Mouse (Mus musculus): ENCODE results near the gene Ift172. TPM values are rescaled to one million over a fixed set of nuclear protein-coding genes. Genes with fewer than 3 reads are reported as not detected.

The Ift172 gene
- polyA plus RNA-seq, 1 experiment from 2014 or later, result 40.6 TPM

DNA sequence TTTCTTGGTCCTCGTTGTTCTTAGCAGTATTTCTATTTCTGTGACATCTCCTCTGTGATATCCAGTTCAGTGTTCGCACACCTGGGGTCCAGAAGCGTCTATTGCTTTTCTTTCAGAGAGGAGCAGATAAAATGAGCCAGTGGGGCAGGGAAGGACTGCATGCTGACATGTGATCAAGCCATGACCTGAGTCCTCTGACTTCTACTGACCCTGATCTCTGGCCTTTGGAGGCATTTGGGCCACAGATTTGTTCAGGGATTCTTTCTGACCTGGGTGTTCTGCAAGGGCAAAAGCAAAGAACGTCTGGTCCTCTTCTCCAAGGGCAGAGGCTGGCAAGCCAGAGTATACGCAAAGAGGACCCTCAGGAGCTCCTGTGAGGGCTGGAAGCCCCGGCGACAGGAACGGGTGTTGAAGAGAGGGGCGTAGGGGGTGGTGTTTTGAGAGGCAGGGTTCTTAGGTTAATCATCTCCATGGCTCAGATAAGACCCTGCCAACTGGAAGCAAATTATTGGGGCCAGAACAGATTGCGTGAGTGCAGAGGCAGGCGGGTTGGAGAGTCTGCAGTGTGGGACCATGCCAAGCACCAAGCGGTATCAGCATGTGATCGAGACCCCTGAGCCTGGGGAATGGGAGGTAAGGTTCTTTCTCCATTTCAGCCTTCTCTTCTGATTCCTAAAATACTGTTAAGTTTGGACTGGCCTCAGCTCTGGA is 6.3 kb upstream of the Ift172 start, which contains the start of gene Gckr:
TSS of gene Gckr (plus strand) at position 397 of the 711 bp plus-strand sequence.
- H3K9me3 ChIP-seq (ENCODE audit: low read length), result no peaks in the 10 kb centered on the region
- H3K4me1 ChIP-seq (ENCODE audit: insufficient read depth, low read length), result peaks cover 10% of the 10 kb centered on the region
- peak within 1 kb of the TSS; percentile 82; the same call in 1 of the 2 replicates for H3K4me3 ChIP-seq (ENCODE audit: low read length)
- H3K9ac ChIP-seq (replicated peaks; ENCODE audit: low read length), result no peak within 1 kb of the TSS; the same call in 1 of the 2 replicates
- no peaks in the 10 kb centered on the region for H3K36me3 ChIP-seq (ENCODE audit: insufficient read depth, low read length)
- no peak for ATAC-seq (ENCODE audit: low FRiP score, low TSS enrichment)
- H3K27me3 ChIP-seq (ENCODE audit: insufficient read depth, low read length), result no peaks in the 10 kb centered on the region
- 68% methylated on average over 13 of the region's 13 CpGs for WGBS
- no peak within 1 kb of the TSS for H3K27ac ChIP-seq (ENCODE audit: low read length)
- peak within 1 kb of the TSS; percentile 98 for H3K4me2 ChIP-seq (replicated peaks; ENCODE audit: low read depth, low read length)

DNA sequence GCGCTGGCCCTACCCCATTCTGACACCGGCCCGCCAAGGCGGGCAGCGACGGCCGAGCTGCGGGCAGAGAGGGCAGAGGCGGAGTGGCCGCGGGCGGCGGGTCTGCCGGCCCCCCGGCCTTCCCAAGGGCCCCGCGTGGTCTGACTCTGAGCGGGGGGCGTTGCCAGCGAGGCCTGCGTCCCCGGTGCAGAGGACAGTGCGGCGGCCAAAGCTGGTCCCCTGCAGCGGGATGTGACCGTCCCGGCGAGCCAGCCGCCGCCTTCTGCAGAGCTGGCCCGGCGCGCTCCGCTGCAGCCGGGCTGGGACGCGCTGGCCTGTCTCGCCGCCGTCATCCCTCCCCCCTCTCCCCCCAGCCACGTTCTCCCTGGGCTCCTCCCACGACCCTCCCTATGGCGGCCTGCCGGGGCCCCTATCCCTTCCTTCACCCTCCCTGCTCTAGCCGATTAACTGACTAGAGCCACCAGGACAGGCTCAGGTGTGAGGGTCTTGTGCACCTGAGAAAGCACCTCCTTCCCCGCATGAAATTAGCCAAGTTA is 4.8 kb upstream of the Ift172 start, which contains the start of gene Fndc4:
TSS of gene Fndc4 (minus strand) at position 475 of the 536 bp plus-strand sequence.
- WGBS, result 0% methylated on average over 39 of the region's 46 CpGs
- Histone ChIP-seq H3K27me3 (ENCODE audit: insufficient read depth, low read length) (no peaks in the 10 kb centered on the region), H3K27ac (ENCODE audit: low read length) (peak within 1 kb of the TSS; percentile 43), H3K36me3 (ENCODE audit: insufficient read depth, low read length) (no peaks in the 10 kb centered on the region), H3K4me2 (replicated peaks; ENCODE audit: low read depth, low read length) (peak within 1 kb of the TSS; percentile 98), H3K9me3 (ENCODE audit: low read length) (no peaks in the 10 kb centered on the region), H3K4me3 (ENCODE audit: low read length) (peak within 1 kb of the TSS; percentile 82), H3K4me1 (ENCODE audit: insufficient read depth, low read length) (peaks cover 15% of the 10 kb centered on the region), H3K9ac (replicated peaks; ENCODE audit: low read length) (peak within 1 kb of the TSS; percentile 88)
- peak; percentile 64 for ATAC-seq (ENCODE audit: low FRiP score, low TSS enrichment)

- Histone ChIP-seq H3K4me1 (ENCODE audit: insufficient read depth, low read length) (peaks cover 15% of the 10 kb centered on the region), H3K9ac (replicated peaks; ENCODE audit: low read length) (peak overlapping the region; percentile 88), H3K27me3 (ENCODE audit: insufficient read depth, low read length) (no peaks in the 10 kb centered on the region), H3K9me3 (ENCODE audit: low read length) (no peaks in the 10 kb centered on the region), H3K4me2 (replicated peaks; ENCODE audit: low read depth, low read length) (peak overlapping the region; percentile 98), H3K36me3 (ENCODE audit: insufficient read depth, low read length) (no peaks in the 10 kb centered on the region), H3K4me3 (ENCODE audit: low read length) (peak overlapping the region; percentile 82), H3K27ac (ENCODE audit: low read length) (peak overlapping the region; percentile 43)
- WGBS, result 3% methylated on average over 29 of the region's 29 CpGs
- no peak for ATAC-seq (ENCODE audit: low FRiP score, low TSS enrichment)
These were observed 4.2 kb upstream of the Ift172 start for GRCm38 (mm10) chr5:31294964-31295605.

- peak overlapping the region; percentile 74 for H3K4me2 ChIP-seq (replicated peaks; ENCODE audit: low read depth, low read length)
- H3K4me3 ChIP-seq (ENCODE audit: low read length), result peak overlapping the region; percentile 61
- H3K9ac ChIP-seq (replicated peaks; ENCODE audit: low read length), result peak overlapping the region; percentile 60
- peaks cover 1% of the 10 kb centered on the region; the same call in 1 of the 2 replicates for H3K36me3 ChIP-seq (ENCODE audit: insufficient read depth, low read length)
- no peak for ATAC-seq (ENCODE audit: low FRiP score, low TSS enrichment)
- peaks cover 15% of the 10 kb centered on the region for H3K4me1 ChIP-seq (ENCODE audit: insufficient read depth, low read length)
- H3K27ac ChIP-seq (ENCODE audit: low read length), result peak overlapping the region; percentile 67
- 4% methylated on average over 9 of the region's 9 CpGs for WGBS
- no peaks in the 10 kb centered on the region for H3K9me3 ChIP-seq (ENCODE audit: low read length)
- H3K27me3 ChIP-seq (ENCODE audit: insufficient read depth, low read length), result no peaks in the 10 kb centered on the region
These were observed 409 bp upstream of the Ift172 start for GRCm38 (mm10) chr5:31291361-31291688.

DNA sequence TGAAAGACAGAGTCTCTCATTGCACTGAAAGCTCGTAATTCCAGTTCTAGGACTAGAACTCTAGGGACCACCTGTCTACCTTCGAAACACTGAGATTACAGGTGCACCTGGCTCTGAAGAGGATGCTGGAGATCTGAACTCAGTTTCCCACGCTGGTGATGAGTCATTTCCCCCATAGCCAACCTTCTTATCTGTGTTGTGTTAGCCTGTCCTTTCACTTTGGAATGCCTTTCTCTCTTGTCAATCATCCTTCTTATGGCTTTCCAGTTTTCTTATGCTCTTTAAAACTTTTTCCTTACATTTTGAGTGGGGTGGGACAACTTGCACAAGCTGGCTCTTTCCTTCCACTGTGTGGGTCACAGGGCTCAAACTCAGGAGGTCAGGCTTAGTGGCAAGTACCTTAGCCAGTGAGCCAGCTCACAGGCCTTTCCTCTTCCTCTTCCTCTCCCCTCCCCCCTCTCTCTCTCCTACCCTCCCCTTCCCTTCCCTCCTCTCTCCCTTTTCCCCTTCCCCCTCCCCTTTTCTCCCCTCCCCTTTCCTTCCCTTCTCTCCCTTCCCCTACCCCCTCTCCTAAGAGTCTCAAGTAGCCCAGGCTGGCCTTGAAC is 1.2 kb downstream of the Ift172 start:
- Histone ChIP-seq H3K9ac (replicated peaks; ENCODE audit: low read length) (no peak overlapping the region; the same call in 1 of the 2 replicates), H3K27me3 (ENCODE audit: insufficient read depth, low read length) (no peaks in the 10 kb centered on the region), H3K36me3 (ENCODE audit: insufficient read depth, low read length) (peaks cover 11% of the 10 kb centered on the region; the same call in 1 of the 2 replicates), H3K4me3 (ENCODE audit: low read length) (no peak overlapping the region), H3K27ac (ENCODE audit: low read length) (no peak overlapping the region), H3K9me3 (ENCODE audit: low read length) (no peaks in the 10 kb centered on the region), H3K4me1 (ENCODE audit: insufficient read depth, low read length) (peaks cover 7% of the 10 kb centered on the region), H3K4me2 (replicated peaks; ENCODE audit: low read depth, low read length) (peak overlapping the region; percentile 74)
- ATAC-seq (ENCODE audit: low FRiP score, low TSS enrichment), result no peak
- 75% methylated on average over 3 of the region's 3 CpGs for WGBS

DNA sequence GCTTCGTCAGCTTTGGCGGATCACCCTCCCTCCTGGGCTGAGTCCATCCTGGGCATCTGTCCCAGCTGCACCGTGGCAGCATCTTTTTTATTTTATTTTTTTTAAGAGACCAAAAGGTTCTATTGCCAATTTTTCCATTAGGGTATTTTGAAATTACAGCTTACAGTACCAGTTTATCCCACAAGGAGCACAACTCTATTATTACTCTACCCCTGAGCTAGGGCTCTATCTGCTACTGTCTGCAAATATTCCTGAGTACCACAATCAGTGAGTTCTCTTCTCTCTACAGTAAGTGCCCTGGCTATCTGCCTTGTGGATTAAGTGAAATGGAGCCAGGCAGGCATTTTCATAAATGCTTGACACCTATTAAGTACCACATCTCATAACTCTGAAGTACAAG is 2.3 kb downstream of the Ift172 start:
- ATAC-seq (ENCODE audit: low FRiP score, low TSS enrichment), result no peak
- no peak overlapping the region for H3K9ac ChIP-seq (replicated peaks; ENCODE audit: low read length)
- no peak overlapping the region for H3K27ac ChIP-seq (ENCODE audit: low read length)
- no peaks in the 10 kb centered on the region for H3K9me3 ChIP-seq (ENCODE audit: low read length)
- H3K4me3 ChIP-seq (ENCODE audit: low read length), result no peak overlapping the region
- 82% methylated on average over 3 of the region's 3 CpGs for WGBS
- H3K27me3 ChIP-seq (ENCODE audit: insufficient read depth, low read length), result no peaks in the 10 kb centered on the region
- H3K4me1 ChIP-seq (ENCODE audit: insufficient read depth, low read length), result peaks cover 5% of the 10 kb centered on the region; the same call in 1 of the 2 replicates
- H3K36me3 ChIP-seq (ENCODE audit: insufficient read depth, low read length), result peaks cover 14% of the 10 kb centered on the region; the same call in 1 of the 2 replicates
- H3K4me2 ChIP-seq (replicated peaks; ENCODE audit: low read depth, low read length), result no peak overlapping the region

DNA sequence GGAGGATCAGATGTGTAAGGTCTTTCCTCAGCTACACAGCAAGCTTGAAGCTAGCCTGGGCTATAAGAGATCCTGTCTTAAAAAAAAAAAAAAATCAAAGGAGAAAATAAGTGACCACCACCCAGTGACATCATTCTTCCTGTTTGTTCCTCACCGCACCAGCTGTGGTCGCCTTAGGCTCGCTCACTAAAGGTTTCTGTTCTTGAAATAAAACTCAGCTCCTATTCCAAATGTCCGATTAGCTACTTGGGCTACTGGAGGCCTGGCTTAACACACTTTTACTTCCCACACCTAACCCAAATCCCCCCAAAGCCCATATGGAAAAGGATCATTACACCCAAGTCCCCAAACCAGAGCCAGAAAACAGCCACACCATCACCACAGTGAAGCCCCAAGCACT is 2.7 kb downstream of the Ift172 start:
- H3K4me2 ChIP-seq (replicated peaks; ENCODE audit: low read depth, low read length), result no peak overlapping the region
- WGBS, result 79% methylated on average over 4 of the region's 4 CpGs
- no peak overlapping the region for H3K9ac ChIP-seq (replicated peaks; ENCODE audit: low read length)
- no peak overlapping the region for H3K27ac ChIP-seq (ENCODE audit: low read length)
- no peaks in the 10 kb centered on the region for H3K27me3 ChIP-seq (ENCODE audit: insufficient read depth, low read length)
- ATAC-seq (ENCODE audit: low FRiP score, low TSS enrichment), result no peak
- peaks cover 18% of the 10 kb centered on the region; the same call in 1 of the 2 replicates for H3K36me3 ChIP-seq (ENCODE audit: insufficient read depth, low read length)
- no peaks in the 10 kb centered on the region for H3K9me3 ChIP-seq (ENCODE audit: low read length)
- H3K4me1 ChIP-seq (ENCODE audit: insufficient read depth, low read length), result peaks cover 5% of the 10 kb centered on the region; the same call in 1 of the 2 replicates
- H3K4me3 ChIP-seq (ENCODE audit: low read length), result no peak overlapping the region

GRCm38 (mm10) chr5:31279245-31279988 is 11.5 kb downstream of the Ift172 start:
- Histone ChIP-seq H3K9ac (replicated peaks; ENCODE audit: low read length) (no peak overlapping the region), H3K9me3 (ENCODE audit: low read length) (no peaks in the 10 kb centered on the region), H3K4me2 (replicated peaks; ENCODE audit: low read depth, low read length) (no peak overlapping the region), H3K4me3 (ENCODE audit: low read length) (no peak overlapping the region), H3K27ac (ENCODE audit: low read length) (no peak overlapping the region), H3K36me3 (ENCODE audit: insufficient read depth, low read length) (peaks cover 38% of the 10 kb centered on the region), H3K27me3 (ENCODE audit: insufficient read depth, low read length) (no peaks in the 10 kb centered on the region), H3K4me1 (ENCODE audit: insufficient read depth, low read length) (no peaks in the 10 kb centered on the region)
- 86% methylated on average over 20 of the region's 20 CpGs for WGBS
- no peak for ATAC-seq (ENCODE audit: low FRiP score, low TSS enrichment)

DNA sequence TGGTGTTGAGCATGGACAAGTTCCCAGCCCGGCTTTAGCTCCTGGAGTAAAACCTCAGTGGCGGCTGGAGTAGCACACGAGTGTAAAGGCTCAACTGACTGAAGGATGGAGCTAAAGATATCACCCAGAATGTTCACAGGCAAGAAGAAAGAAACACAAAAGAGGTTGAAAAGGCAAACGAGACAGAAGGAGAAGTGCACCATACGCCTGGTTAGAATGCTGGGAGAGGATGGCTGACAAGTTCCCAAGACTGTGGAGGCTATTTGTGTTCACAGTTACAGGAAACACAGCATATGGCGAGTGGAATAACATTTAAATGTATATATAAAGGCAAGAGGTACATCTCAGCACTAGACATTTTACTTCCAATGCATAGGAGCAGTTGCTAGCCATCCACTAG is 17.9 kb downstream of the Ift172 start:
- H3K9me3 ChIP-seq (ENCODE audit: low read length), result no peaks in the 10 kb centered on the region
- no peaks in the 10 kb centered on the region for H3K27me3 ChIP-seq (ENCODE audit: insufficient read depth, low read length)
- H3K9ac ChIP-seq (replicated peaks; ENCODE audit: low read length), result no peak overlapping the region
- H3K36me3 ChIP-seq (ENCODE audit: insufficient read depth, low read length), result peaks cover 34% of the 10 kb centered on the region
- no peak overlapping the region for H3K27ac ChIP-seq (ENCODE audit: low read length)
- ATAC-seq (ENCODE audit: low FRiP score, low TSS enrichment), result no peak
- no peaks in the 10 kb centered on the region for H3K4me1 ChIP-seq (ENCODE audit: insufficient read depth, low read length)
- no peak overlapping the region for H3K4me3 ChIP-seq (ENCODE audit: low read length)
- 89% methylated on average over 6 of the region's 6 CpGs for WGBS
- H3K4me2 ChIP-seq (replicated peaks; ENCODE audit: low read depth, low read length), result no peak overlapping the region
